Mouse (Mus musculus) myocyte (in vitro differentiated cells): ENCODE data around the gene Cpa4. TPM values are rescaled to one million over a fixed set of nuclear protein-coding genes. Genes with fewer than 3 reads are reported as not detected.

Experiments used
- H3K27me3 ChIP-seq: one replicate; pipeline ENCODE4 v1.6.1; 2011; ENCODE audit not compliant: control insufficient read depth, insufficient read depth, insufficient read length
- H3K36me3 ChIP-seq: one replicate; pipeline ENCODE4 v1.6.1; 2011; ENCODE audit not compliant: control insufficient read depth, insufficient read depth
- H3K4me2 ChIP-seq: one replicate; pipeline ENCODE4 v1.6.1; 2011; ENCODE audit warnings: low read depth, control low read depth
- H3K4me3 ChIP-seq: one replicate; pipeline ENCODE4 v1.5.1; 2011; ENCODE audit warnings: mild to moderate bottlenecking, control low read depth, moderate library complexity
- H3K79me2 ChIP-seq: one replicate; pipeline ENCODE4 v1.6.1; 2011; ENCODE audit not compliant: control insufficient read depth, insufficient read depth
- H3ac ChIP-seq: one replicate; pipeline ENCODE4 v1.6.1; 2011; ENCODE audit not compliant: control insufficient read depth, insufficient read length
- CEBPB ChIP-seq: IDR thresholded peaks from 2 replicates; pipeline ENCODE4 v1.6.1; 2011; ENCODE audit warnings: mild to moderate bottlenecking, moderate library complexity; ENCODE audit not compliant: poor library complexity, insufficient read depth, severe bottlenecking
- E2F4 ChIP-seq: IDR thresholded peaks from one replicate; pipeline ENCODE4 v1.6.1; 2011; ENCODE audit warnings: mild to moderate bottlenecking, control low read depth, moderate library complexity; ENCODE audit not compliant: insufficient read depth
- MAX ChIP-seq: IDR thresholded peaks from one replicate; pipeline ENCODE4 v1.6.1; 2011; ENCODE audit warnings: low read depth, mild to moderate bottlenecking, control low read depth
- MYOD1 ChIP-seq, 3 experiments: IDR thresholded peaks; one replicate each; pipeline ENCODE4 v1.6.1; 2011; ENCODE audit warnings: control low read depth in 2 of 3, low read depth in 2 of 3, mild to moderate bottlenecking in 2 of 3, moderate library complexity in 1 of 3; ENCODE audit not compliant: insufficient read length in 2 of 3, control insufficient read depth in 1 of 3
- MYOG ChIP-seq, 3 experiments: IDR thresholded peaks; one replicate each; pipeline ENCODE4 v1.6.1; 2011; ENCODE audit warnings: control low read depth in 2 of 3, low read depth in 2 of 3, mild to moderate bottlenecking in 2 of 3; ENCODE audit not compliant: insufficient read length in 2 of 3, control insufficient read depth in 1 of 3, insufficient read depth in 1 of 3
- POLR2A ChIP-seq: IDR thresholded peaks from one replicate; pipeline ENCODE4 v1.6.1; 2011; ENCODE audit warnings: low read depth, mild to moderate bottlenecking, control low read depth, moderate library complexity; ENCODE audit not compliant: insufficient read length
- POLR2AphosphoS2 ChIP-seq: IDR thresholded peaks from one replicate; pipeline ENCODE4 v1.6.1; 2011; ENCODE audit warnings: low read depth, control low read depth; ENCODE audit not compliant: insufficient read length
- REST ChIP-seq: IDR thresholded peaks from one replicate; pipeline ENCODE4 v1.6.1; 2011; ENCODE audit warnings: mild to moderate bottlenecking, control low read depth, moderate library complexity; ENCODE audit not compliant: insufficient read depth, insufficient read length
- SRF ChIP-seq: IDR thresholded peaks from one replicate; pipeline ENCODE4 v1.6.1; 2011; ENCODE audit warnings: low read depth; ENCODE audit not compliant: control insufficient read depth, insufficient read length
- TCF12 ChIP-seq: IDR thresholded peaks from one replicate; pipeline ENCODE4 v1.6.1; 2011; ENCODE audit warnings: mild to moderate bottlenecking, control low read depth; ENCODE audit not compliant: poor library complexity, insufficient read depth, severe bottlenecking
- TCF3 ChIP-seq: IDR thresholded peaks from one replicate; pipeline ENCODE4 v1.6.1; 2011; ENCODE audit warnings: low read depth, control low read depth; ENCODE audit not compliant: insufficient read length
- USF1 ChIP-seq: IDR thresholded peaks from one replicate; pipeline ENCODE4 v1.6.1; 2011; ENCODE audit warnings: low read depth, mild to moderate bottlenecking, control low read depth, moderate library complexity
- polyA plus RNA-seq: library from polyadenylated mRNA; unstranded; fragments of >200 nt; fragmentation: generic; extraction: Trizol; gene quantifications from one replicate; pipeline ENCODE4 v1.2.1, GENCODE M21; 2012; ENCODE audit warnings: missing spikeins

Gene Cpa4
- polyA plus RNA-seq, 1 experiment = 0.01 TPM

GRCm38 (mm10) chr6:30592417-30592974 is 24.3 kb downstream of the Cpa4 start:
- Histone ChIP-seq H3K4me2 (no peak overlapping the region), H3K4me3 (no peak overlapping the region), H3K79me2 (no peaks in the 10 kb centered on the region), H3ac (no peak overlapping the region), H3K36me3 (no peaks in the 10 kb centered on the region), H3K27me3 (no peaks in the 10 kb centered on the region)
- TF ChIP-seq REST (no peak), MYOG (IDR thresholded peaks at IDR 0.05; ENCODE audit: control insufficient read depth in 1 of 3, insufficient read depth in 1 of 3, insufficient read length in 2 of 3, low read depth in 2 of 3) (no peak), POLR2AphosphoS2 (no peak), POLR2A (no peak), CEBPB (no peak), USF1 (no peak), MYOD1 (IDR thresholded peaks at IDR 0.05; ENCODE audit: control insufficient read depth in 1 of 3, insufficient read length in 2 of 3, low read depth in 2 of 3) (no peak), TCF3 (no peak), MAX (no peak), E2F4 (no peak), TCF12 (no peak), SRF (no peak)

DNA sequence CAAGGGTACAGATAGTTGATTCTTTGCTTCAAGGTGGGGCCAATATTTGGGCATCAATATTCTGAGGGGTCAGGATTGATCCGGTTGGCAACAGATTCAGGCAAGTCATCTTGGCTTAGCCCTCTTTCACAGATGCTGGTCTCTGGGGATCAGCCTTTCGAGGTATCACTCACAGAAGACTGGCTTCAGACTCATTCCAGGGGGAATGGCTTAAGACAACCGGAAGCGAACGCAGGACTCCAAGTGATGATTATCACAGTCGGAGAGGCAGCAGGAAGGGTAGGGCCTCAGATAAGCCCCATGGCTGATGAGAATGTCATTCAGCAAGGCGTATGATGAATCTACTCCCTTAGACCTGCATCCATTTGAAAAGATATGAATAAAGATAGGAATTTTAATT is 26.2 kb downstream of the Cpa4 start:
- Histone ChIP-seq H3K36me3 (no peaks in the 10 kb centered on the region), H3K4me3 (no peak overlapping the region)

GRCm38 (mm10) chr6:30596230-30596898 is 28.2 kb downstream of the Cpa4 start:
- H3K36me3 ChIP-seq = no peaks in the 10 kb centered on the region
- H3K4me2 ChIP-seq = no peak overlapping the region
- H3K4me3 ChIP-seq = no peak overlapping the region
- TF ChIP-seq TCF3 = no peak
- no peak for TF ChIP-seq POLR2A
- TF ChIP-seq USF1 = no peak
- TF ChIP-seq TCF12 = no peak
- no peak for TF ChIP-seq POLR2AphosphoS2
- TF ChIP-seq E2F4 = no peak
- no peak for TF ChIP-seq SRF
- TF ChIP-seq MAX = no peak
- TF ChIP-seq REST = no peak
- no peak for TF ChIP-seq MYOG (IDR thresholded peaks at IDR 0.05; ENCODE audit: control insufficient read depth in 1 of 3, insufficient read depth in 1 of 3, insufficient read length in 2 of 3, low read depth in 2 of 3)
- no peak for TF ChIP-seq MYOD1 (IDR thresholded peaks at IDR 0.05; ENCODE audit: control insufficient read depth in 1 of 3, insufficient read length in 2 of 3, low read depth in 2 of 3)
- no peak for TF ChIP-seq CEBPB
- no peaks in the 10 kb centered on the region for H3K27me3 ChIP-seq
- H3K79me2 ChIP-seq = no peaks in the 10 kb centered on the region
- H3ac ChIP-seq = no peak overlapping the region

More for the DNA sequence above, 26.2 kb downstream of the Cpa4 start:
- Histone ChIP-seq H3ac (no peak overlapping the region), H3K79me2 (no peaks in the 10 kb centered on the region), H3K4me2 (no peak overlapping the region), H3K27me3 (no peaks in the 10 kb centered on the region)
- TF ChIP-seq POLR2AphosphoS2 (no peak), MYOD1 (IDR thresholded peaks at IDR 0.05; ENCODE audit: control insufficient read depth in 1 of 3, insufficient read length in 2 of 3, low read depth in 2 of 3) (no peak), MAX (no peak), E2F4 (no peak), POLR2A (no peak), TCF12 (no peak), REST (no peak), MYOG (IDR thresholded peaks at IDR 0.05; ENCODE audit: control insufficient read depth in 1 of 3, insufficient read depth in 1 of 3, insufficient read length in 2 of 3, low read depth in 2 of 3) (no peak), CEBPB (no peak), TCF3 (no peak), SRF (no peak), USF1 (no peak)

- Histone ChIP-seq H3K79me2 (no peaks in the 10 kb centered on the region), H3K4me2 (no peak overlapping the region), H3ac (no peak overlapping the region), H3K27me3 (no peaks in the 10 kb centered on the region), H3K4me3 (no peak overlapping the region), H3K36me3 (no peaks in the 10 kb centered on the region)
- TF ChIP-seq CEBPB (no peak), MAX (no peak), MYOD1 (IDR thresholded peaks at IDR 0.05; ENCODE audit: control insufficient read depth in 1 of 3, insufficient read length in 2 of 3, low read depth in 2 of 3) (no peak), REST (no peak), MYOG (IDR thresholded peaks at IDR 0.05; ENCODE audit: control insufficient read depth in 1 of 3, insufficient read depth in 1 of 3, insufficient read length in 2 of 3, low read depth in 2 of 3) (no peak), TCF12 (no peak), USF1 (no peak)
Measured at GRCm38 (mm10) chr6:30600033-30600432, 31.9 kb downstream of the Cpa4 start.
